Mouse (Mus musculus): ENCODE results near the gene Olfr1462. TPM values are rescaled to one million over a fixed set of nuclear protein-coding genes. Genes with fewer than 3 reads are reported as not detected.

The Olfr1462 gene
- not detected in 2 replicates for polyA plus RNA-seq (2016; fragmentation: Nextera tagmentation; extraction: Ambion mirVana)

- DNase-seq (ENCODE audit: low spot score), result no peak
- H3K4me1 ChIP-seq, result no peaks in the 10 kb centered on the region
- H3K27me3 ChIP-seq (replicated peaks; ENCODE audit: low read depth, poor library complexity, severe bottlenecking), result no peaks in the 10 kb centered on the region
- H3K27ac ChIP-seq (replicated peaks), result no peak within 1 kb of the TSS
- no peak within 1 kb of the TSS for H3K4me3 ChIP-seq
- H3K36me3 ChIP-seq (replicated peaks), result no peaks in the 10 kb centered on the region
- WGBS, result 86% methylated on average over 1 of the region's 1 CpGs
- H3K9me3 ChIP-seq, result peaks cover 31% of the 10 kb centered on the region; the same call in 1 of the 2 replicates
Observed at GRCm38 (mm10) chr19:13185434-13185833, at the start of gene Olfr1462. Olfr1462 (plus strand) TSS chr19:13185734.

GRCm38 (mm10) chr19:13149449-13149848 lies 36.1 kb upstream of the Olfr1462 start, which contains the start of gene Olfr1459:
Olfr1459 (minus strand) TSS chr19:13149549.
- Histone ChIP-seq H3K4me1 (no peaks in the 10 kb centered on the region), H3K27me3 (replicated peaks; ENCODE audit: low read depth, poor library complexity, severe bottlenecking) (no peaks in the 10 kb centered on the region), H3K9me3 (peaks cover 25% of the 10 kb centered on the region), H3K27ac (replicated peaks) (no peak within 1 kb of the TSS), H3K4me3 (no peak within 1 kb of the TSS), H3K36me3 (replicated peaks) (no peaks in the 10 kb centered on the region)
- 83% methylated on average over 1 of the region's 1 CpGs for WGBS
- no peak for DNase-seq (ENCODE audit: low spot score)

GRCm38 (mm10) chr19:13162700-13163099 lies 22.8 kb upstream of the Olfr1462 start, which contains the start of gene Olfr1461:
Olfr1461 (plus strand) TSS chr19:13163000.
- no peak for DNase-seq (ENCODE audit: low spot score)
- Histone ChIP-seq H3K36me3 (replicated peaks) (no peaks in the 10 kb centered on the region), H3K9me3 (peaks cover 13% of the 10 kb centered on the region), H3K4me1 (no peaks in the 10 kb centered on the region), H3K4me3 (no peak within 1 kb of the TSS), H3K27me3 (replicated peaks; ENCODE audit: low read depth, poor library complexity, severe bottlenecking) (no peaks in the 10 kb centered on the region), H3K27ac (replicated peaks) (no peak within 1 kb of the TSS)
- WGBS, result 65% methylated on average over 1 of the region's 1 CpGs

- no peak for DNase-seq (ENCODE audit: low spot score)
- no peak overlapping the region for H3K27ac ChIP-seq (replicated peaks)
- peaks cover 49% of the 10 kb centered on the region for H3K9me3 ChIP-seq
- H3K4me3 ChIP-seq, result no peak overlapping the region
- no peaks in the 10 kb centered on the region for H3K4me1 ChIP-seq
- 92% methylated on average over 11 of the region's 11 CpGs for WGBS
- H3K27me3 ChIP-seq (replicated peaks; ENCODE audit: low read depth, poor library complexity, severe bottlenecking), result no peaks in the 10 kb centered on the region
- H3K36me3 ChIP-seq (replicated peaks), result no peaks in the 10 kb centered on the region
Observed at GRCm38 (mm10) chr19:13221666-13222065, 36.1 kb downstream of the Olfr1462 start.

GRCm38 (mm10) chr19:13231028-13231427 lies 45.5 kb downstream of the Olfr1462 start, which contains the start of gene Olfr1463:
Olfr1463 (plus strand) TSS chr19:13231328.
- H3K9me3 ChIP-seq, result peaks cover 28% of the 10 kb centered on the region
- H3K4me1 ChIP-seq, result no peaks in the 10 kb centered on the region
- no peaks in the 10 kb centered on the region for H3K36me3 ChIP-seq (replicated peaks)
- no peak within 1 kb of the TSS for H3K27ac ChIP-seq (replicated peaks)
- DNase-seq (ENCODE audit: low spot score), result no peak
- H3K27me3 ChIP-seq (replicated peaks; ENCODE audit: low read depth, poor library complexity, severe bottlenecking), result no peaks in the 10 kb centered on the region
- H3K4me3 ChIP-seq, result no peak within 1 kb of the TSS

Other genes with a start within 250 kb of the Olfr1462 start
- gene Olfr1450, start 235.5 kb upstream of the Olfr1462 start, polyA plus RNA-seq (2016; fragmentation: Nextera tagmentation; extraction: Ambion mirVana), result not detected in 2 replicates
- not detected in 2 replicates for gene Olfr1451, start 190.7 kb upstream of the Olfr1462 start, polyA plus RNA-seq (2016; fragmentation: Nextera tagmentation; extraction: Ambion mirVana)
- gene Olfr1453, start 157.4 kb upstream of the Olfr1462 start, polyA plus RNA-seq (2016; fragmentation: Nextera tagmentation; extraction: Ambion mirVana), result not detected in 2 replicates
- not detected in 2 replicates for gene Olfr1454, start 125.1 kb upstream of the Olfr1462 start, polyA plus RNA-seq (2016; fragmentation: Nextera tagmentation; extraction: Ambion mirVana)
- not detected in 2 replicates for gene Olfr1457, start 87.8 kb upstream of the Olfr1462 start, polyA plus RNA-seq (2016; fragmentation: Nextera tagmentation; extraction: Ambion mirVana)
- not detected in 2 replicates for gene Olfr1458, start 79.0 kb upstream of the Olfr1462 start, polyA plus RNA-seq (2016; fragmentation: Nextera tagmentation; extraction: Ambion mirVana)
- gene Olfr1459, start 36.2 kb upstream of the Olfr1462 start, polyA plus RNA-seq (2016; fragmentation: Nextera tagmentation; extraction: Ambion mirVana), result not detected in 2 replicates
- gene Olfr1461, start 22.7 kb upstream of the Olfr1462 start, polyA plus RNA-seq (2016; fragmentation: Nextera tagmentation; extraction: Ambion mirVana), result not detected in 2 replicates
- not detected in 2 replicates for gene Olfr1463, start 45.6 kb downstream of the Olfr1462 start, polyA plus RNA-seq (2016; fragmentation: Nextera tagmentation; extraction: Ambion mirVana)
- gene Olfr1465, start 129.8 kb downstream of the Olfr1462 start, polyA plus RNA-seq (2016; fragmentation: Nextera tagmentation; extraction: Ambion mirVana), result not detected in 2 replicates
- not detected in 2 replicates for gene Olfr1466, start 153.1 kb downstream of the Olfr1462 start, polyA plus RNA-seq (2016; fragmentation: Nextera tagmentation; extraction: Ambion mirVana)
- gene Olfr1467, start 176.5 kb downstream of the Olfr1462 start, polyA plus RNA-seq (2016; fragmentation: Nextera tagmentation; extraction: Ambion mirVana), result not detected in 2 replicates
- not detected in 2 replicates for gene Olfr1469, start 222.1 kb downstream of the Olfr1462 start, polyA plus RNA-seq (2016; fragmentation: Nextera tagmentation; extraction: Ambion mirVana)